Mouse (Mus musculus) stomach, postnatal 0 days (tissue): ENCODE data around the gene Frg2f1. TPM values are rescaled to one million over a fixed set of nuclear protein-coding genes. Genes with fewer than 3 reads are reported as not detected.

Experiments
- ATAC-seq: fragments of 200-750 bp; cut with Nextera tagmentation; 2 replicates; pipeline ENCODE4 v1.8.0; 2017; ENCODE audit not compliant: low FRiP score, low TSS enrichment
- DNase-seq: peaks from one replicate; pipeline ENCODE4 v3.0.0-alpha.2; 2016; ENCODE audit warnings: low spot score
- H3K27ac ChIP-seq: fragments of 300-500 bp; sonication (generic); replicated peaks from 2 replicates; pipeline ENCODE4 v1.5.1; 2014; ENCODE audit warnings: mild to moderate bottlenecking, control low read depth
- H3K27me3 ChIP-seq: fragments of 300-500 bp; sonication (generic); 2 replicates; pipeline ENCODE4 v1.6.1; 2014; ENCODE audit warnings: low read length; ENCODE audit not compliant: control insufficient read depth, insufficient read depth
- H3K36me3 ChIP-seq: fragments of 300-500 bp; sonication (generic); 2 replicates; pipeline ENCODE4 v1.6.1; 2014; ENCODE audit warnings: low read length, mixed read lengths; ENCODE audit not compliant: control insufficient read depth, insufficient read depth
- H3K4me1 ChIP-seq: fragments of 300-500 bp; sonication (generic); replicated peaks from 2 replicates; pipeline ENCODE4 v1.6.1; 2014; ENCODE audit warnings: antibody characterized with exemption; ENCODE audit not compliant: control insufficient read depth, insufficient read depth
- H3K4me2 ChIP-seq: fragments of 300-500 bp; sonication (generic); replicated peaks from 2 replicates; pipeline ENCODE4 v1.6.1; 2014; ENCODE audit warnings: low read depth, mild to moderate bottlenecking, control low read depth, moderate library complexity
- H3K4me3 ChIP-seq: fragments of 300-500 bp; sonication (generic); 2 replicates; pipeline ENCODE4 v1.5.1; 2014; ENCODE audit warnings: low read depth, low read length, control low read depth
- H3K9ac ChIP-seq: fragments of 300-500 bp; sonication (generic); 2 replicates; pipeline ENCODE4 v1.6.1; 2014; ENCODE audit warnings: mild to moderate bottlenecking, low read length, control low read depth, mixed read lengths
- H3K9me3 ChIP-seq: fragments of 300-500 bp; sonication (generic); 2 replicates; pipeline ENCODE4 v1.6.1; 2016; ENCODE audit warnings: low read length; ENCODE audit not compliant: control insufficient read depth
- CTCF ChIP-seq: IDR thresholded peaks from 2 replicates; pipeline ENCODE4 v1.5.1; 2016; ENCODE audit warnings: antibody characterized with exemption, low read depth, mild to moderate bottlenecking, moderate library complexity
- EP300 ChIP-seq: optimal IDR thresholded peaks from 2 replicates; pipeline ENCODE3; 2016; ENCODE audit warnings: antibody characterized with exemption
- WGBS: fragments of 180-500 bp; shearing (Covaris S2); extraction: QIAGEN DNeasy Blood & Tissue Kit; methylation state at CpG from one replicate; pipeline ENCODE4 v1.1.7; 2014; 5-methylcytosine and 5-hydroxymethylcytosine counted together
- polyA plus RNA-seq: library from polyadenylated mRNA; unstranded; fragments of >200 nt; fragmentation: Nextera tagmentation; extraction: Ambion mirVana; gene quantifications from 2 replicates; pipeline ENCODE4 v1.2.1, GENCODE M21; 2015

Gene Frg2f1
- polyA plus RNA-seq, 1 experiment from 2014 or later, result 2.9 TPM

DNA sequence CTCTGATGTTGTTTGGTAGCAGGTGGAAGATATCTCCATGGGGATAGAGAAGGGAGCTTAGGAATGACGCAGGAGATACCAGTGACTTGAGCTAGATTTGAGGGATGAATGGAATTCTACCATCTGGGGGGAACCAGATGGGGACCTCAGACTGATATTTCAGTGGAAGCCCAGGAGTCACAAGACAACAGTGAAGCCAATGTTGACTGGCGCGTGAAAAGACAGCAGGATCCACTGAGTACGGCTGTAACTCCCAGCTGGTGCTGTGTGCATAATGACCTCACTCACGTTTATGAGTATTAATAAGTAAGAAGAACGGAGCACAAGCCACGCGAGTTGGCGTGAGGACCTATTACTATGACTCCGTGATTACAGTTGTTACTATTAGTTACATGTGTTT is 49.7 kb downstream of the Frg2f1 start:
- no peaks in the 10 kb centered on the region for H3K9me3 ChIP-seq
- DNase-seq, result no peak
- no peak for TF ChIP-seq EP300
- TF ChIP-seq CTCF, result no peak
- 0 out of 2 replicates have a peak, but pooled peaks cover 3% of the 10 kb centered on the region for H3K27me3 ChIP-seq
- no peak overlapping the region for H3K4me2 ChIP-seq
- no peaks in the 10 kb centered on the region for H3K4me1 ChIP-seq
- no peak overlapping the region for H3K27ac ChIP-seq
- no peaks in the 10 kb centered on the region for H3K36me3 ChIP-seq
- no peak for ATAC-seq
- H3K4me3 ChIP-seq, result no peak overlapping the region
- WGBS, result 87% methylated on average over 10 of the region's 10 CpGs
- no peak overlapping the region for H3K9ac ChIP-seq

- no peaks in the 10 kb centered on the region for H3K4me1 ChIP-seq
- H3K4me3 ChIP-seq, result no peak overlapping the region
- WGBS, result 75% methylated on average over 7 of the region's 7 CpGs
- no peak for DNase-seq
- ATAC-seq, result no peak
- H3K27ac ChIP-seq, result no peak overlapping the region
- no peaks in the 10 kb centered on the region for H3K36me3 ChIP-seq
- TF ChIP-seq EP300 (no peak), CTCF (no peak)
- H3K4me2 ChIP-seq, result no peak overlapping the region
- no peaks in the 10 kb centered on the region for H3K27me3 ChIP-seq
- H3K9ac ChIP-seq, result no peak overlapping the region
- no peaks in the 10 kb centered on the region for H3K9me3 ChIP-seq
Observed at GRCm38 (mm10) chr4:119484882-119485281, 54.4 kb downstream of the Frg2f1 start.

DNA sequence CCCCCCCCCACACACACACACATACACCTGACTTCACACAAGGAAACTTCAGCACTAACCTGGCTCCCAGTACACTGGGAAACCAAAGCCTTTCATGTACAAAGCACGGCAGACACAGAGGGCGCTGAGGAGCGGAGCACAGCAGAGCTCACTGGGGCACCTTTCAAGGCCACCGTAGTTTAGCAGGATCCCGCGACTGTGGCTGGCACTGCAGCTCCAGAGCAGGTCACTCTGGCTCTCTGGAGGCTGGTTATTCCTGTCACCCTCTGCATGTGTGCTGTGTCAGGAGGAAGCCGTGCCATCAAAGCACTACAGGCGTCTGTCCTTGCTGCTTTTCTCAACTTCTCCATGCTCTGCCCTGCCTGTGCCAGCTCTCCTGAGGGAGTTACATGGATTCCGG is 56.3 kb downstream of the Frg2f1 start:
- H3K4me3 ChIP-seq, result no peak overlapping the region
- no peaks in the 10 kb centered on the region for H3K9me3 ChIP-seq
- TF ChIP-seq EP300 (no peak), CTCF (peak; percentile 29; the same call in 1 of the 2 replicates)
- 55% methylated on average over 9 of the region's 9 CpGs for WGBS
- peak; percentile 42 for DNase-seq
- ATAC-seq, result 0 out of 2 replicates have a peak, but pooled peaks have one; percentile 40
- no peaks in the 10 kb centered on the region for H3K36me3 ChIP-seq
- no peaks in the 10 kb centered on the region for H3K27me3 ChIP-seq
- H3K9ac ChIP-seq, result no peak overlapping the region
- no peak overlapping the region for H3K27ac ChIP-seq
- no peak overlapping the region for H3K4me2 ChIP-seq
- no peaks in the 10 kb centered on the region for H3K4me1 ChIP-seq

Other genes with a start within 250 kb of the Frg2f1 start
- gene Ybx1, start 244.9 kb downstream of the Frg2f1 start, polyA plus RNA-seq, result 330 and 339 TPM in 2 replicates
- 42.0 and 44.7 TPM in 2 replicates for gene Ppih, start 219.0 kb downstream of the Frg2f1 start, polyA plus RNA-seq
- 1.4 and 2.2 TPM in 2 replicates for gene Ccdc30, start 124.0 kb downstream of the Frg2f1 start, polyA plus RNA-seq
- gene Ppcs, start 117.1 kb downstream of the Frg2f1 start, polyA plus RNA-seq, result 30.7 and 31.6 TPM in 2 replicates
- gene Zmynd12, start 116.7 kb downstream of the Frg2f1 start, polyA plus RNA-seq, result 0.15 and 0.35 TPM in 2 replicates
- gene Rimkla, start 46.9 kb downstream of the Frg2f1 start, polyA plus RNA-seq, result 0.19 and 0.25 TPM in 2 replicates
- 7.4 and 7.6 TPM in 2 replicates for gene Foxj3, start 2.5 kb downstream of the Frg2f1 start, polyA plus RNA-seq
- gene Guca2a, start 98.2 kb upstream of the Frg2f1 start, polyA plus RNA-seq, result 0.88 and 1.0 TPM in 2 replicates
- gene Guca2b, start 119.4 kb upstream of the Frg2f1 start, polyA plus RNA-seq, result 1.1 and 1.2 TPM in 2 replicates
- gene Hivep3, start 194.3 kb upstream of the Frg2f1 start, polyA plus RNA-seq, result 6.0 and 7.1 TPM in 2 replicates